In the genomic region with DNA sequence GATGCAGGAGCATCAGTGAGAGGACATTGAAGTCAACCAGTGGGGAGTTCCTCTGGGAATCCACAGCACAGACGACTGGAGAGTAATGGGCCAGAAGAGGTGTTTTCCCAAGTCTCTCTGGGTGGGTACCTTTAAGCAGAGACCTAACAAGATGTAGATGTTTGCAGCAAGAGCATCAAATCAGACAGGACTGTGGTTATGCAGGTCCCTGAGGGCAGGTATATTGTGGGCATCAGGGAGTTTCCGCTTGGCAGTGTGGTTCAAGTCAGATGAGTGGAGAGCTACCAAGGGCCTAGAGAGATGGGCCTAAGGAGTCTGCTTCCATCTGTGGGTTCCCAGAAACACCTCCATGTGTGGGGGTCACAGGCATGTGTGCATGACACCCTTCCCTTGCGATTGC, we compare ENCODE assay signal across 15 mouse cellular contexts. TPM values are rescaled to one million over a fixed set of nuclear protein-coding genes. Genes with fewer than 3 reads are reported as not detected.
DNase-seq lines count a peak whose midpoint lies in the region; ATAC-seq lines count a peak whose summit lies in the region.
"Had no signal": no experiment of that assay in that cellular context is flagged by ENCODE, and none has a peak within 500 bp of the region (broad histone marks: within the 10 kb centered on the region; RNA-seq: fewer than 3 reads in every experiment).

No protein-coding gene starts in this region.

- no peak for DNase-seq in liver, embryonic 11.5 days (ENCODE audit: low spot score)
- no peak for DNase-seq in liver
- no peak for DNase-seq in heart, adult 11 months
- no peak for DNase-seq in embryo, embryonic 9.5 days (ENCODE audit: extremely low spot score)
- DNase-seq: adrenal gland, postnatal 25 days; gastrocnemius, postnatal 25 days; heart, postnatal 14 days; kidney, adult 18-20 months; lung, adult 2 months had no signal

- peak overlapping the region; percentile 80; the same call in 1 of the 2 replicates for H3K4me3 ChIP-seq in forebrain, embryonic 12.5 days (replicated peaks)
- no peak overlapping the region for H3K4me3 ChIP-seq in forebrain, embryonic 15.5 days
- no peak overlapping the region for H3K4me3 ChIP-seq in liver, embryonic 11.5 days (ENCODE audit: low read depth, low read length)
- no peak overlapping the region for H3K4me3 ChIP-seq in embryonic facial prominence, embryonic 12.5 days
- 0 out of 2 replicates have a peak overlapping the region, but pooled peaks have one; percentile 68 for H3K4me3 ChIP-seq in liver, embryonic 15.5 days (replicated peaks)

- H3K4me2 ChIP-seq in forebrain, embryonic 12.5 days: no peak overlapping the region
- H3K4me2 ChIP-seq in forebrain, embryonic 15.5 days (replicated peaks): no peak overlapping the region
- no peak overlapping the region; the same call in 1 of the 2 replicates for H3K4me2 ChIP-seq in liver, embryonic 11.5 days
- H3K4me2 ChIP-seq in embryonic facial prominence, embryonic 12.5 days (replicated peaks): 0 out of 2 replicates have a peak overlapping the region, but pooled peaks have one; percentile 81
- peak overlapping the region; percentile 84 for H3K4me2 ChIP-seq in liver, embryonic 15.5 days

- H3K4me1 ChIP-seq in forebrain, embryonic 12.5 days: peaks cover 19% of the 10 kb centered on the region
- peaks cover 12% of the 10 kb centered on the region for H3K4me1 ChIP-seq in forebrain, embryonic 15.5 days
- peaks cover 25% of the 10 kb centered on the region for H3K4me1 ChIP-seq in liver, embryonic 11.5 days (replicated peaks; ENCODE audit: control insufficient read depth, insufficient read depth, low read length)
- H3K4me1 ChIP-seq in embryonic facial prominence, embryonic 12.5 days: peaks cover 8% of the 10 kb centered on the region; the same call in 1 of the 2 replicates
- peaks cover 61% of the 10 kb centered on the region for H3K4me1 ChIP-seq in liver, embryonic 15.5 days (replicated peaks)

- WGBS in forebrain, embryonic 12.5 days: 83% methylated on average over 3 of the region's 3 CpGs
- 85% methylated on average over 3 of the region's 3 CpGs for WGBS in forebrain, embryonic 15.5 days
- WGBS in liver, embryonic 11.5 days: 77% methylated on average over 3 of the region's 3 CpGs
- WGBS in embryonic facial prominence, embryonic 12.5 days: 77% methylated on average over 3 of the region's 3 CpGs
- 66% methylated on average over 3 of the region's 3 CpGs for WGBS in liver, embryonic 15.5 days (ENCODE audit: insufficient replicate concordance)

- H3K36me3 ChIP-seq in forebrain, embryonic 12.5 days (replicated peaks): peaks cover 12% of the 10 kb centered on the region
- H3K36me3 ChIP-seq in forebrain, embryonic 15.5 days: peaks cover 17% of the 10 kb centered on the region
- no peaks in the 10 kb centered on the region; the same call in 1 of the 2 replicates for H3K36me3 ChIP-seq in liver, embryonic 11.5 days (ENCODE audit: control insufficient read depth, insufficient read depth, low read length)
- H3K36me3 ChIP-seq in embryonic facial prominence, embryonic 12.5 days: peaks cover 7% of the 10 kb centered on the region
- H3K36me3 ChIP-seq in liver, embryonic 15.5 days (replicated peaks): 0 out of 2 replicates have a peak, but pooled peaks cover 7% of the 10 kb centered on the region

- H3K27me3 ChIP-seq in forebrain, embryonic 12.5 days: no peaks in the 10 kb centered on the region
- no peaks in the 10 kb centered on the region for H3K27me3 ChIP-seq in forebrain, embryonic 15.5 days
- H3K27me3 ChIP-seq in liver, embryonic 11.5 days (replicated peaks; ENCODE audit: control insufficient read depth, insufficient read depth, low read length): no peaks in the 10 kb centered on the region
- no peaks in the 10 kb centered on the region for H3K27me3 ChIP-seq in embryonic facial prominence, embryonic 12.5 days
- H3K27me3 ChIP-seq in liver, embryonic 15.5 days: no peaks in the 10 kb centered on the region
- H3K27me3 ChIP-seq: stomach, embryonic 15.5 days had no signal

- H3K27ac ChIP-seq in forebrain, embryonic 12.5 days: no peak overlapping the region
- no peak overlapping the region for H3K27ac ChIP-seq in forebrain, embryonic 15.5 days (replicated peaks)
- H3K27ac ChIP-seq in liver, embryonic 11.5 days (ENCODE audit: low read depth, low read length): no peak overlapping the region
- no peak overlapping the region for H3K27ac ChIP-seq in embryonic facial prominence, embryonic 12.5 days
- H3K27ac ChIP-seq in liver, embryonic 15.5 days (replicated peaks): no peak overlapping the region
- H3K27ac ChIP-seq: stomach, embryonic 15.5 days had no signal

- H3K9ac ChIP-seq in forebrain, embryonic 12.5 days: no peak overlapping the region
- H3K9ac ChIP-seq in forebrain, embryonic 15.5 days (replicated peaks): no peak overlapping the region
- H3K9ac ChIP-seq in liver, embryonic 11.5 days (ENCODE audit: low read depth, low read length): peak overlapping the region; percentile 30; the same call in 1 of the 2 replicates
- 0 out of 2 replicates have a peak overlapping the region, but pooled peaks have one; percentile 85 for H3K9ac ChIP-seq in embryonic facial prominence, embryonic 12.5 days
- peak overlapping the region; percentile 7; the same call in 1 of the 2 replicates for H3K9ac ChIP-seq in liver, embryonic 15.5 days

- no peak for ATAC-seq in forebrain, embryonic 12.5 days (ENCODE audit: low FRiP score)
- ATAC-seq in forebrain, embryonic 15.5 days (replicated peaks): no peak
- ATAC-seq in liver, embryonic 11.5 days (replicated peaks; ENCODE audit: low FRiP score): no peak
- ATAC-seq in embryonic facial prominence, embryonic 12.5 days (ENCODE audit: insufficient number of reproducible peaks, insufficient read depth, low FRiP score, low TSS enrichment): no peak
- no peak for ATAC-seq in liver, embryonic 15.5 days (ENCODE audit: insufficient read depth)

- H3K9me3 ChIP-seq in forebrain, embryonic 12.5 days: no peaks in the 10 kb centered on the region
- no peaks in the 10 kb centered on the region for H3K9me3 ChIP-seq in forebrain, embryonic 15.5 days
- H3K9me3 ChIP-seq in liver, embryonic 11.5 days (ENCODE audit: control insufficient read depth, low read length): no peaks in the 10 kb centered on the region
- no peaks in the 10 kb centered on the region for H3K9me3 ChIP-seq in embryonic facial prominence, embryonic 12.5 days
- H3K9me3 ChIP-seq in liver, embryonic 15.5 days (replicated peaks): no peaks in the 10 kb centered on the region
- H3K9me3 ChIP-seq: G1E; stomach, embryonic 15.5 days had no signal

RNA-seq across cellular contexts. Expression of a gene that starts 1.5 kb away (rescaled TPM):
- polyA plus RNA-seq in forebrain, embryonic 12.5 days (2016; fragmentation: Nextera tagmentation; extraction: Ambion mirVana): 36.8 and 38.6 TPM in 2 replicates
- polyA plus RNA-seq in forebrain, embryonic 15.5 days (2015; fragmentation: Nextera tagmentation; extraction: Ambion mirVana): 34.6 and 35.1 TPM in 2 replicates
- polyA plus RNA-seq in liver, embryonic 11.5 days (2014; fragmentation: Nextera tagmentation; extraction: Ambion mirVana): 20.9 and 28.7 TPM in 2 replicates
- 35.4 and 36.2 TPM in 2 replicates for polyA plus RNA-seq in embryonic facial prominence, embryonic 12.5 days (2016; fragmentation: Nextera tagmentation; extraction: Ambion mirVana)
- 8.9 and 9.3 TPM in 2 replicates for polyA plus RNA-seq in liver, embryonic 15.5 days (2015; fragmentation: Nextera tagmentation; extraction: Ambion mirVana)

RNA-seq across cellular contexts. Expression of a gene that starts 22.6 kb away (rescaled TPM):
- 0.54 TPM in 1 of 2 replicates, not detected in the other for polyA plus RNA-seq in forebrain, embryonic 12.5 days (2016; fragmentation: Nextera tagmentation; extraction: Ambion mirVana)
- polyA plus RNA-seq in forebrain, embryonic 15.5 days (2015; fragmentation: Nextera tagmentation; extraction: Ambion mirVana): 0.32 TPM in 1 of 2 replicates, not detected in the other
- polyA plus RNA-seq in liver, embryonic 11.5 days (2014; fragmentation: Nextera tagmentation; extraction: Ambion mirVana): not detected in 2 replicates
- polyA plus RNA-seq in embryonic facial prominence, embryonic 12.5 days (2016; fragmentation: Nextera tagmentation; extraction: Ambion mirVana): 0.42 and 0.48 TPM in 2 replicates
- not detected in 2 replicates for polyA plus RNA-seq in liver, embryonic 15.5 days (2015; fragmentation: Nextera tagmentation; extraction: Ambion mirVana)
- polyA plus RNA-seq: lung, adult 2 months; stomach, embryonic 15.5 days had no signal

RNA-seq across cellular contexts. Expression of a gene that starts 44.3 kb away (rescaled TPM):
- 0.44 and 0.75 TPM in 2 replicates for polyA plus RNA-seq in forebrain, embryonic 12.5 days (2016; fragmentation: Nextera tagmentation; extraction: Ambion mirVana)
- 0.25 and 0.40 TPM in 2 replicates for polyA plus RNA-seq in forebrain, embryonic 15.5 days (2015; fragmentation: Nextera tagmentation; extraction: Ambion mirVana)
- polyA plus RNA-seq in liver, embryonic 11.5 days (2014; fragmentation: Nextera tagmentation; extraction: Ambion mirVana): 0.23 and 0.26 TPM in 2 replicates
- 0.35 and 0.60 TPM in 2 replicates for polyA plus RNA-seq in embryonic facial prominence, embryonic 12.5 days (2016; fragmentation: Nextera tagmentation; extraction: Ambion mirVana)
- 0.07 and 0.15 TPM in 2 replicates for polyA plus RNA-seq in liver, embryonic 15.5 days (2015; fragmentation: Nextera tagmentation; extraction: Ambion mirVana)
- polyA plus RNA-seq: G1E had no signal

Comparison
In these comparisons a context has a peak if more than half of its experiments do, and no peak if none do; other contexts are left out.
1. H3K4me2 ChIP-seq: peak in embryonic facial prominence, embryonic 12.5 days (single experiment) and liver, embryonic 15.5 days (single experiment); none in forebrain, embryonic 12.5 days (single experiment), forebrain, embryonic 15.5 days (single experiment) and liver, embryonic 11.5 days (single experiment).
2. H3K4me3 ChIP-seq: peak in forebrain, embryonic 12.5 days (single experiment) and liver, embryonic 15.5 days (single experiment); none in forebrain, embryonic 15.5 days (single experiment), liver, embryonic 11.5 days (single experiment) and embryonic facial prominence, embryonic 12.5 days (single experiment).
3. H3K9ac ChIP-seq: peak in liver, embryonic 11.5 days (single experiment), embryonic facial prominence, embryonic 12.5 days (single experiment) and liver, embryonic 15.5 days (single experiment); none in forebrain, embryonic 12.5 days (single experiment) and forebrain, embryonic 15.5 days (single experiment).